ENCODE assay signal across 15 mouse cellular contexts in genomic region chr14:72845621-72846440, GRCm38 (mm10).
A peak's percentile ranks its signal among the peaks of the same experiment; 100 is the strongest.
DNase-seq lines count a peak whose midpoint lies in the region; ATAC-seq and TF ChIP-seq lines count a peak whose summit lies in the region.
"Had no signal": no experiment of that assay in that cellular context is flagged by ENCODE, and none has a peak within 500 bp of the region (broad histone marks: within the 10 kb centered on the region; RNA-seq: fewer than 3 reads in every experiment).

No protein-coding gene starts in this region.

- H3K9me3 ChIP-seq in kidney, embryonic 15.5 days (replicated peaks), result no peaks in the 10 kb centered on the region
- no peaks in the 10 kb centered on the region for H3K9me3 ChIP-seq in ES-Bruce4 (replicated peaks; ENCODE audit: control insufficient read depth, insufficient read depth, low read length, poor library complexity, severe bottlenecking)
- H3K9me3 ChIP-seq in midbrain, embryonic 13.5 days, result no peaks in the 10 kb centered on the region
- H3K9me3 ChIP-seq: embryonic facial prominence, embryonic 12.5 days; liver, embryonic 12.5 days; megakaryocyte, embryonic 14.5 days had no signal

- no peak overlapping the region for H3K9ac ChIP-seq in kidney, embryonic 15.5 days
- H3K9ac ChIP-seq in ES-Bruce4 (ENCODE audit: low read depth, poor library complexity, severe bottlenecking), result peak overlapping the region; percentile 58; the same call in 1 of the 2 replicates
- no peak overlapping the region for H3K9ac ChIP-seq in midbrain, embryonic 13.5 days (replicated peaks)
- H3K9ac ChIP-seq: embryonic facial prominence, embryonic 12.5 days; liver, embryonic 12.5 days had no signal

- H3K4me1 ChIP-seq in kidney, embryonic 15.5 days, result peaks cover 7% of the 10 kb centered on the region
- H3K4me1 ChIP-seq in ES-Bruce4 (ENCODE audit: control insufficient read depth, insufficient read depth, low read length), result peaks cover 8% of the 10 kb centered on the region
- peaks cover 25% of the 10 kb centered on the region for H3K4me1 ChIP-seq in midbrain, embryonic 13.5 days (replicated peaks)
- H3K4me1 ChIP-seq: embryonic facial prominence, embryonic 12.5 days; liver, embryonic 12.5 days had no signal

- TF ChIP-seq EP300 in ES-Bruce4 (IDR thresholded peaks at IDR 0.05; ENCODE audit: insufficient read depth, low read depth, low read length), result peak; percentile 94

- no peak for DNase-seq in kidney, adult 11 months
- DNase-seq in brain, embryonic 14.5 days (ENCODE audit: low read depth), result peak; percentile 77
- DNase-seq in retina, postnatal 1 day, result no peak
- no peak for DNase-seq in cerebellum, adult 11-12 months
- DNase-seq: adrenal gland, adult 8-10 months; cerebellum, postnatal 25 days; gastrocnemius, postnatal 25 days had no signal

- ATAC-seq in kidney, embryonic 15.5 days (replicated peaks; ENCODE audit: low FRiP score), result no peak
- peak; percentile 41; the same call in 1 of the 2 replicates for ATAC-seq in midbrain, embryonic 13.5 days
- ATAC-seq: CD4-positive, CD25-positive, alpha-beta regulatory T cell, adult 4 months; liver, embryonic 12.5 days; Patski had no signal

- WGBS in kidney, embryonic 15.5 days, result 89% methylated on average over 5 of the region's 5 CpGs
- 59% methylated on average over 5 of the region's 5 CpGs for WGBS in midbrain, embryonic 13.5 days

- no peak overlapping the region for H3K4me2 ChIP-seq in kidney, embryonic 15.5 days
- H3K4me2 ChIP-seq in midbrain, embryonic 13.5 days (replicated peaks), result no peak overlapping the region
- H3K4me2 ChIP-seq: embryonic facial prominence, embryonic 12.5 days; liver, embryonic 12.5 days had no signal

- H3K27ac ChIP-seq in kidney, embryonic 15.5 days, result 0 out of 2 replicates have a peak overlapping the region, but pooled peaks have one; percentile 27
- H3K27ac ChIP-seq in ES-Bruce4 (ENCODE audit: insufficient read depth, low read length), result peak overlapping the region; percentile 93
- peak overlapping the region; percentile 53 for H3K27ac ChIP-seq in midbrain, embryonic 13.5 days
- H3K27ac ChIP-seq: embryonic facial prominence, embryonic 12.5 days; liver, embryonic 12.5 days had no signal

- TF ChIP-seq CTCF in ES-Bruce4 (IDR thresholded peaks at IDR 0.05; ENCODE audit: low read depth, low read length), result no peak
- no peak for TF ChIP-seq CTCF in brain, embryonic 14.5 days (IDR thresholded peaks at IDR 0.05; ENCODE audit: borderline replicate concordance, extremely low read depth, insufficient read depth, insufficient read length)

- no peak overlapping the region for H3K4me3 ChIP-seq in kidney, embryonic 15.5 days (replicated peaks)
- H3K4me3 ChIP-seq in ES-Bruce4 (ENCODE audit: low read depth, low read length), result peak overlapping the region; percentile 75
- H3K4me3 ChIP-seq in midbrain, embryonic 13.5 days (replicated peaks), result no peak overlapping the region
- H3K4me3 ChIP-seq: embryonic facial prominence, embryonic 12.5 days; liver, embryonic 12.5 days; megakaryocyte, embryonic 14.5 days had no signal

- H3K36me3 ChIP-seq in kidney, embryonic 15.5 days, result no peaks in the 10 kb centered on the region
- H3K36me3 ChIP-seq in ES-Bruce4 (ENCODE audit: control insufficient read depth, insufficient read depth, low read length, poor library complexity, severe bottlenecking), result no peaks in the 10 kb centered on the region
- no peaks in the 10 kb centered on the region for H3K36me3 ChIP-seq in midbrain, embryonic 13.5 days
- H3K36me3 ChIP-seq: embryonic facial prominence, embryonic 12.5 days; liver, embryonic 12.5 days had no signal

- TF ChIP-seq POLR2A in ES-Bruce4 (IDR thresholded peaks at IDR 0.05; ENCODE audit: insufficient read depth, low read length), result no peak
- TF ChIP-seq POLR2A in brain, embryonic 14.5 days (IDR thresholded peaks at IDR 0.05; ENCODE audit: borderline replicate concordance, extremely low read depth, insufficient read depth, insufficient read length, poor library complexity, severe bottlenecking), result no peak

- no peaks in the 10 kb centered on the region for H3K27me3 ChIP-seq in kidney, embryonic 15.5 days
- no peaks in the 10 kb centered on the region for H3K27me3 ChIP-seq in ES-Bruce4 (ENCODE audit: control insufficient read depth, insufficient read depth, low read length, poor library complexity, severe bottlenecking)
- no peaks in the 10 kb centered on the region for H3K27me3 ChIP-seq in midbrain, embryonic 13.5 days
- H3K27me3 ChIP-seq: embryonic facial prominence, embryonic 12.5 days; liver, embryonic 12.5 days; Patski had no signal

Comparison
In these comparisons a context has a peak if more than half of its experiments do, and no peak if none do; other contexts are left out.
1. H3K27ac ChIP-seq: peak in every context shown above with its lines; median percentile 93 in ES-Bruce4; 53 in midbrain, embryonic 13.5 days; 27 in kidney, embryonic 15.5 days.